Mouse (Mus musculus) colon, adult 2 months (tissue): Measurements from ENCODE around the gene Mlx. TPM values are rescaled to one million over a fixed set of nuclear protein-coding genes. Genes with fewer than 3 reads are reported as not detected.

Source experiments
- polyA plus RNA-seq: library from polyadenylated mRNA; depleted of rRNA; stranded (reverse); fragments of >200 nt; gene quantifications from 2 replicates; pipeline ENCODE4 v1.2.3, GENCODE M21; 2012; rRNA removed

The Mlx gene
- polyA plus RNA-seq = 80.5 and 109 TPM in 2 replicates

DNA sequence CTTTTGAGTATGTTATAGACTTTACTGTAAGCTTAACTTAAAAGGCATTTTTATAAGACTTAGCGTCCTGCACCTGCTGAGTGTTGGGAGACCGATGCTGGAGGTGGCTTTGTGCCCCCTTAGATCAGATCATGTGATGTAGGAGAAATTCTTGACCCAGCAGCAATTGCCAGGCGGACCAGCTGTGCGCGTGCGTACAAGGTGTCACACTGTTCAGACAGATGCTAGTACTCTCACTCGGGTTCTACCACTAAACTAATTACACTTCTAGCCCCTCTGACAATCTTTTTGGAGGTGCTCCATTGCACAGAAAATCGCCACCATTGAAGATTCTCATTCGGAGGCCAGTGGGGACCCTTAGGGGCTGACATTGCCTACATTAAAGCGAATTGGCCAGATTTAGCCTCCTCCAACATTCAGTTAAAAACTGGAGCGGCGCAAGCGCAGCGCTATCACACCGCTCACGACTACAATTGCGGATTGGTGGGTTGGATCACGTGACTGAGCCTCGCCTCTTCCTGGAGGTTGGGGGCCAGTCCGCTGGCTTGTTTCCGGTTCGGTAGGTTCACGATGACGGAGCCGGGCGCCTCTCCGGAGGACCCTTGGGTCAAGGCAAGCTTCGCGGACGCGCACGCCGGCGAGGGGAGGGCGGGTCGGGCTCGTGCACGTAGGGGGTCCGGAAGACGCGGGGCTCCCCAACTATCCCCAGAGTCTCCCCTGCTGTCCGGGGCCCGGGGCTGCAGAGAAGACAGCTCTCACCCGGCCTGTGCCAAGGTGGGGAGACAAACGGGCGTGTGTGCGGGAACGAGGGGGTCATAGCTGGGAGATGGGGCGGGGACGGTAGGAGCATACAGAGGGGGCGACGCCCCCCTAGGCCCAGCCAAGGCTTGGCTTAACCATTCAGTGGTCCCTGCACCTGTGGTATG is at the start of gene Mlx:
Gene Mlx (plus strand): TSS at position 522 of the 926 bp plus-strand sequence.

DNA sequence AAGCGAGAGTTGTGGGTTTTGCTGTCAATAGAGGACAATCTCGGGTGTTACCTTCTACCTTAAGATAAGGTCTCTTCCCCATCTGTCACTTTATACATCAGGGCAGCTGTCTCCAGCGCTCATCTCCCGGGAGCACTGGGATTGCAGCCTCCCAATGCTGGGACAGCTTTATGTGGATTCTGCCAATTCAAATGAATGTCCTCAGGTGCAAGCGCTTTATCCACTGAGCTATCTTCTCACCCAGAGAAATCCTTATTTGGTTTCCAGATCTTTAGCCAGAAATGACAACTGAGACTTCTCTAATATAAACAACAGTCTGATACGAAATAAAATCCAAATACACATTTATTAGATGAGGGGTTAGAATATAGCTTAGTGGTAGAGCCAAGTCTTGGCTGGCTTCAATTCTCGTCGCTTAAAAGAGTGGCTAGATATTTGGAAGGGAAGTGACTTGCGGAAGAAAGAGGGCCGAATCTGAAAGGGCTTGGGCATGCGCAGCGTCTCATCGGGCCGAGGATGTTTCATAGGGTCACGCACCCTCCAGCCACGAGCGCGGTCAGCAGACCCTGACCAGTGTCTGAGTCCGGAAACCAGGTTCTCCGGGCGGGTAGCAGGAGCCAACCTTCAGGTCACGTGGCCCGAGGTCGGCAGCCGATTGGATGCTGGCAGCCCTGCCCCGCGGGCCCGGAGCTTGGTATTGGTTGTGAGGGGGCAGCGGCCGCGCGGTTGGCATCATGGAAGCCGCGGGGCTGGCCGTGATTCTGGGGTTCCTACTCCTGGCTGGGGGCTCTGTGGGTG is 17.5 kb upstream of the Mlx start, which contains the start of gene Naglu:
Gene Naglu (plus strand): TSS at position 622 of the 798 bp plus-strand sequence.

DNA sequence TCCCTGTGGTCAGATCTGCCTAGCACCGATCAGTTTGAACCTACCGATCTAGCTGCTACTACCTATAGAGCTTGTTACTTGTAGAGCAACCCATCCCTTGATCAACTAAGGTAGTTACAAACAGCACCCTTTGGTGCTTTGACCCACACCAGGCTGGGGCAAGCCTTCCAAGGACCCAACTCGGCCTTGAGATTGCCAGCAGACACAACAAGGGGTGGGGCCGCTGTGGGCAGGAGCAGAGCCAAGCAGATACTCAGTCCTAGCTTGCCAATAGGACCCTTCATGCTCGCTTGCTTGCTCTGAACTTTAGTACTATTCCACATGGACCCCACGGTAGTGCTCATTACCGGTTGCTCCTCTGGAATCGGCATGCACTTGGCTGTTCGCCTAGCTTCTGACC is 9.0 kb upstream of the Mlx start, which contains the start of gene Hsd17b1:
Gene Hsd17b1 (plus strand): TSS at position 291 of the 400 bp plus-strand sequence.

DNA sequence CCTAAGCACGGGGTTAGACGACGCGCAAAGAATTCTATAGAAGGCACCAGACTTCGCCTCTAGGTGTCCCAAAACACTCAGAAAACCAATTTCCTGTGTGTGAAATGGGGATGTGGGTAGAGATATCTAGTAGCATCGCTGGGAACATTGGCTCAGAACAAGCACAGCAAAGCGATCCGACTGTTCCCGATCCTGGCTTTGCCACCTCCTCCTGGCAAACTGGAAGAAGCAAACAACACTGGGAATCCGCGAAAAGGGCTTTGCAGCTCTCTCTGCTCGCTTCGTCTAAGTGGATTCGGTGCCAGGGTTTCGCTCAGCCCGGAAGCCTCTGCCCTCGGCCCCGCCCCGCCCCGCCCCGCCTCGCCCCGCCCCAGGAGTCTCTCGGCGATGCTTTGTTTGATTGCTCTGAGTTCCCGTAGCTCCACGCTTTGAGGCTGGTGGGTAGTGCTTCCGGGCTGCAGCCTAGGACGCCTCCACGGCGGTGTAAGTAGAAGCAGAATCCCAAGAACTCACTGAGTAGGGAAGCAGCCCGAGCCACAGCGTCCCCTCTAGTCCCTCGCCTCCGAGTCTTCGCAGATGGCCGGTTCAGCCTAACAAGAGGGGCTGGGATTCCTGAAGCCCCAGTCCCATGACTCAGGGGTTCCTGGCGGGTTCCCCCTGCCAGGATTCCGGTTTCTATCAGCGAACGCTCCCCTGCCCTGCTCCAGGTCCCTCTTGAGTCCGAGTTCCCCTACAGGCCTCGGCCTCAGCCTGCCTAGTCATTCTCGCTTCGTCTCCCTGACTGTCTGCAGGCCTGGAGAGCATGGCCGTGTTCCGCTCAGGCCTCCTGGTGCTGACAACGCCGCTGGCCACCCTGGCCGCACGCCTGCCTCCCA is 4.6 kb upstream of the Mlx start, which contains the start of gene Coasy:
Gene Coasy (plus strand): TSS at position 358 of the 875 bp plus-strand sequence.

DNA sequence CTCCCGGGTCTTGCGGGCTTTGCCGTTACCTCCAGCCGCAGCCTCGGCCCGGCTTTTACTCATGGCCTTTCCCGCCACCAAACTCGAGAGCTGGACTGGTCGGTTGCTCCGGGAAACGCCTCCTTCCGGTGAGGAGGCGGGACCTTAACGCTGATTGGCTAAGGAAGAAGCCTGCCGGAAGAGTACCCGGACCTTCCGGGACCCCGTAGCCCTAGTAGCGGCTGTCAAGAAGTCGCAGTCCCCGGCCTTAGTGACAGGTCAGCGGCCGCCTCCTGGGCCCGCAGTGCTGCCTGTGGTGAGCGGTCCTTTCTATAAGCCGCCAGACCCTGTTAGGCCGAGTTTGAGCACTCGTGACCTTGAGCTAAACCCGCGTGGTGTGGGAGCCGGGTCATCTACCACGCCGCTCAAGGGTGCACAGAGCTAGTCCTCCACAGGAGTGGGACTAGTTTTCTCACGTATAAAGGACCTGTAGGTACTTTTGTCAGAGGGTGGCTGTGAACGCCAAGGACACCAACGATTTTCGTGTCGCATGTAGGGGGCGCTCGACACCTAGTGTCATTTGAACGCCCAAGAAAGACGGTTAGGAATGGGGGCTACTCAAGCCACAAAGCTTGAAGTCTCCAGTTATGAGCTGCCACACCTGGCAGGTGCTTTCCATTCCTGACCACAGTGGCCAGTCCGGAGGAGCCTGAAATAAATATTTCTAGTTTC is 8.4 kb downstream of the Mlx start, which contains the start of gene Psmc3ip:
Gene Psmc3ip (minus strand): TSS at position 123 of the 711 bp plus-strand sequence.

DNA sequence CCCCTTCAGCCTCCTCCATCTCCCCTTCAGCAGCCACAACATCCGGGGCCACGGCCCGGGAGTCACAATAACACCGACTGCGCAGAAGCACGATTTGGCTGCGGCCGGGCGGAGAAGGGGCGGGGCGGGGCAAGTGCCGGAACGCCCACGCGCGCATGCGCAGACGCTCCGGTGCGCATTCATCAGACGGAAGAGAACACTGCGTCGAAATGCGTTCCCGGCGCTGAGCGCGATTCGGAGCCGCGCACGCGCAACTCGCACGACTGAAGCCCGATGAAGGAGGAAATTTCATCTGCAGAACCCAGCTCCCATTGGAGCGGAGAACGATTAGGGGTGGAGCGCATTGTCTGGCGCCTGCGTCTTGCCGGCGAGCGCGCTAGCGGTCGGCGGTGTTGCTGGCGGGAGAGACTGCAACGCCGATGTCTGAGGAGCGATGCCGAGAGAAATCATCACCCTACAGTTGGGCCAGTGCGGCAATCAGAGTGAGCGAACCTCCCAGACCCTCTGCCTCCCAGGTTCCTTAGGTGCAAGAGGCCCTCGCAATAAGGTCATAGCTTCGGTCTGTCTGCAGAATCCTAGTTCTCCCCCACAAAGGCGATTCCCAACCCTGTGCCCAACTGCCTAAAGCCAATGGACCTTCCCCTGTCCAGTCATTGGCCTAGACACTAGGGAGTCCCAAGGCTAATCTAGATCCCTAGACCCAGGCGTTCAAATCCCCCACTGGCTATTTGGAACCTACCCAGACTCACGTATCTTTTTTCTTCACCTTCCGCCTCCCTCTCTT is 32.9 kb downstream of the Mlx start, which contains the start of the genes Retreg3 and Tubg1:
Gene Retreg3 (minus strand): TSS at position 133 of the 784 bp plus-strand sequence.
Gene Tubg1 (plus strand): TSS at position 178 of the 784 bp plus-strand sequence.

Other genes with a start within 250 kb of the Mlx start
- 17.7 and 20.0 TPM in 2 replicates for gene Stat5b, start 236.6 kb upstream of the Mlx start, polyA plus RNA-seq
- 14.7 and 15.0 TPM in 2 replicates for gene Stat5a, start 227.9 kb upstream of the Mlx start, polyA plus RNA-seq
- gene Stat3, start 147.7 kb upstream of the Mlx start, polyA plus RNA-seq = 81.1 and 88.3 TPM in 2 replicates
- gene Cavin1, start 116.4 kb upstream of the Mlx start, polyA plus RNA-seq = 113 and 115 TPM in 2 replicates
- gene Atp6v0a1, start 77.8 kb upstream of the Mlx start, polyA plus RNA-seq = 55.1 and 69.7 TPM in 2 replicates
- 43.0 and 43.7 TPM in 2 replicates for gene Naglu, start 17.3 kb upstream of the Mlx start, polyA plus RNA-seq
- 0.41 and 0.91 TPM in 2 replicates for gene Hsd17b1, start 8.9 kb upstream of the Mlx start, polyA plus RNA-seq
- 47.4 and 55.8 TPM in 2 replicates for gene Coasy, start 4.7 kb upstream of the Mlx start, polyA plus RNA-seq
- 1.1 and 1.2 TPM in 2 replicates for gene Psmc3ip, start 8.2 kb downstream of the Mlx start, polyA plus RNA-seq
- gene Retreg3, start 32.6 kb downstream of the Mlx start, polyA plus RNA-seq = 67.8 and 73.7 TPM in 2 replicates
- 12.8 and 14.3 TPM in 2 replicates for gene Tubg1, start 32.7 kb downstream of the Mlx start, polyA plus RNA-seq
- gene Tubg2, start 68.6 kb downstream of the Mlx start, polyA plus RNA-seq = 3.8 and 4.6 TPM in 2 replicates
- 8.2 and 8.3 TPM in 2 replicates for gene Cntnap1, start 83.2 kb downstream of the Mlx start, polyA plus RNA-seq
- gene Plekhh3, start 84.1 kb downstream of the Mlx start, polyA plus RNA-seq = 47.1 and 53.0 TPM in 2 replicates
- 8.8 and 15.4 TPM in 2 replicates for gene Ccr10, start 88.2 kb downstream of the Mlx start, polyA plus RNA-seq
- 32.4 and 34.9 TPM in 2 replicates for gene Ezh1, start 139.2 kb downstream of the Mlx start, polyA plus RNA-seq
- gene Ramp2, start 158.8 kb downstream of the Mlx start, polyA plus RNA-seq = 35.2 and 41.7 TPM in 2 replicates
- 115 and 129 TPM in 2 replicates for gene Vps25, start 166.4 kb downstream of the Mlx start, polyA plus RNA-seq
- gene Wnk4, start 173.3 kb downstream of the Mlx start, polyA plus RNA-seq = 22.2 and 23.9 TPM in 2 replicates
- 0.54 and 0.91 TPM in 2 replicates for gene Cntd1, start 191.7 kb downstream of the Mlx start, polyA plus RNA-seq
- gene Coa3, start 191.8 kb downstream of the Mlx start, polyA plus RNA-seq = 727 and 839 TPM in 2 replicates
- gene Becn1, start 215.0 kb downstream of the Mlx start, polyA plus RNA-seq = 101 and 135 TPM in 2 replicates
- 31.2 and 34.3 TPM in 2 replicates for gene Psme3, start 228.9 kb downstream of the Mlx start, polyA plus RNA-seq
- gene Aoc2, start 237.8 kb downstream of the Mlx start, polyA plus RNA-seq = 5.0 and 5.5 TPM in 2 replicates
- 22.5 and 22.8 TPM in 2 replicates for gene Aoc3, start 243.3 kb downstream of the Mlx start, polyA plus RNA-seq